In the genomic region with DNA sequence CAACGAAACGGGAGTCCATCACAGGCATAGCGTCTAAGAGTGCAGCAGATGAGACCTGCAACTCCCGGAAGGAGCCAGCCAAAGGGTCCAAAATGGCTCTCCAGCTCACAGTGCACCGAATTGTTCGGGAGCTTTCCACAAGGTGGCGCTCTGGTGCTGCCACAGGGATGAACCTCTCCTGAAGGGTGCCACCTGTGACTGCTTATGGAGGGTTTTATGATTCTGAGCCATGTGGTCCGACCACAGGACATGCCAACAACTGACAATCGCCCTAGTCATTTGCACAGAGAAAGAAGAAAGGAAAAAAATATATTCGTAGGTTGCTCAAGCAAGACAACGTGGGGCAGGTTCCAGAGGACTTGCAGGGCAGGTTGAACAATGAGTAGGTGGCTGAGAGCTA, we compare ENCODE assay signal across 9 mouse cellular contexts.
A peak's percentile ranks its signal among the peaks of the same experiment; 100 is the strongest.
DNase-seq lines count a peak whose midpoint lies in the region; ATAC-seq lines count a peak whose summit lies in the region.
"Had no signal": no experiment of that assay in that cellular context is flagged by ENCODE, and none has a peak within 500 bp of the region (broad histone marks: within the 10 kb centered on the region; RNA-seq: fewer than 3 reads in every experiment).

No protein-coding gene starts in this region.

- H3K36me3 ChIP-seq in kidney, embryonic 16.5 days (ENCODE audit: insufficient read depth, low read length) = no peaks in the 10 kb centered on the region
- H3K36me3 ChIP-seq in liver, embryonic 11.5 days (ENCODE audit: control insufficient read depth, insufficient read depth, low read length) = no peaks in the 10 kb centered on the region
- H3K36me3 ChIP-seq: hindbrain, embryonic 15.5 days had no signal

- no peaks in the 10 kb centered on the region for H3K9me3 ChIP-seq in kidney, embryonic 16.5 days (ENCODE audit: low read length)
- no peaks in the 10 kb centered on the region for H3K9me3 ChIP-seq in liver, embryonic 11.5 days (ENCODE audit: control insufficient read depth, low read length)
- H3K9me3 ChIP-seq: hindbrain, embryonic 15.5 days had no signal

- ATAC-seq in kidney, embryonic 16.5 days (ENCODE audit: low FRiP score, low TSS enrichment) = peak; percentile 70; the same call in 1 of the 2 replicates
- ATAC-seq in liver, embryonic 11.5 days (replicated peaks; ENCODE audit: low FRiP score) = peak; percentile 66; the same call in 1 of the 2 replicates

- no peaks in the 10 kb centered on the region for H3K27me3 ChIP-seq in kidney, embryonic 16.5 days (ENCODE audit: insufficient read depth, low read length)
- H3K27me3 ChIP-seq in liver, embryonic 11.5 days (replicated peaks; ENCODE audit: control insufficient read depth, insufficient read depth, low read length) = no peaks in the 10 kb centered on the region
- H3K27me3 ChIP-seq: hindbrain, embryonic 15.5 days had no signal

- H3K4me2 ChIP-seq in kidney, embryonic 16.5 days (replicated peaks; ENCODE audit: low read depth, low read length) = no peak overlapping the region
- no peak overlapping the region for H3K4me2 ChIP-seq in liver, embryonic 11.5 days
- H3K4me2 ChIP-seq: hindbrain, embryonic 15.5 days had no signal

- peak; percentile 20 for DNase-seq in 3134 (ENCODE audit: extremely low read depth, insufficient read length, low spot score)
- peak; percentile 86 for DNase-seq in MN1 (ENCODE audit: low spot score)
- peak; percentile 92 to 93 for DNase-seq in cerebellum, postnatal 10 days
- DNase-seq in gastrocnemius, postnatal 4 days (ENCODE audit: low spot score in 2 of 2) = peak; percentile 44 to 78
- peak; percentile 48 for DNase-seq in liver, embryonic 11.5 days (ENCODE audit: low spot score)
- DNase-seq in right cerebral cortex, adult 18-20 months = peak; percentile 79
- DNase-seq in urinary bladder, adult 2 months (ENCODE audit: low spot score) = peak; percentile 56

- no peak overlapping the region for H3K27ac ChIP-seq in kidney, embryonic 16.5 days (ENCODE audit: low read length)
- no peak overlapping the region for H3K27ac ChIP-seq in liver, embryonic 11.5 days (ENCODE audit: low read depth, low read length)
- H3K27ac ChIP-seq: hindbrain, embryonic 15.5 days had no signal

- no peak overlapping the region for H3K4me3 ChIP-seq in kidney, embryonic 16.5 days (ENCODE audit: low read length)
- no peak overlapping the region for H3K4me3 ChIP-seq in liver, embryonic 11.5 days (ENCODE audit: low read depth, low read length)
- H3K4me3 ChIP-seq: hindbrain, embryonic 15.5 days had no signal

- WGBS in kidney, embryonic 16.5 days = 30% methylated on average over 11 of the region's 11 CpGs
- 39% methylated on average over 11 of the region's 11 CpGs for WGBS in liver, embryonic 11.5 days

- no peak overlapping the region for H3K9ac ChIP-seq in kidney, embryonic 16.5 days (replicated peaks; ENCODE audit: low read length)
- H3K9ac ChIP-seq in liver, embryonic 11.5 days (ENCODE audit: low read depth, low read length) = no peak overlapping the region
- H3K9ac ChIP-seq: hindbrain, embryonic 15.5 days had no signal

- no peaks in the 10 kb centered on the region for H3K4me1 ChIP-seq in kidney, embryonic 16.5 days (ENCODE audit: insufficient read depth, low read length)
- H3K4me1 ChIP-seq in liver, embryonic 11.5 days (replicated peaks; ENCODE audit: control insufficient read depth, insufficient read depth, low read length) = no peaks in the 10 kb centered on the region
- H3K4me1 ChIP-seq: hindbrain, embryonic 15.5 days had no signal

Comparison
In these comparisons a context has a peak if more than half of its experiments do, and no peak if none do; other contexts are left out.
1. DNase-seq: peak in every context shown above with its lines; median percentile 92 in cerebellum, postnatal 10 days; 86 in MN1; 79 in right cerebral cortex, adult 18-20 months; 61 in gastrocnemius, postnatal 4 days; 56 in urinary bladder, adult 2 months; 48 in liver, embryonic 11.5 days; 20 in 3134.